Mouse (Mus musculus) forebrain, embryonic 13.5 days (tissue): ENCODE data around the gene Pou2f2. TPM values are rescaled to one million over a fixed set of nuclear protein-coding genes. Genes with fewer than 3 reads are reported as not detected.

Source experiments
- ATAC-seq: fragments of 200-750 bp; cut with Nextera tagmentation; 2 replicates; pipeline ENCODE4 v1.8.0; 2017
- H3K27ac ChIP-seq: fragments of 300-500 bp; sonication (generic); 2 replicates; pipeline ENCODE4 v1.5.1; 2015; ENCODE audit warnings: inconsistent platforms, mild to moderate bottlenecking, moderate library complexity
- H3K27me3 ChIP-seq: fragments of 300-500 bp; sonication (generic); 2 replicates; pipeline ENCODE4 v1.6.1; 2015; ENCODE audit warnings: mild to moderate bottlenecking, inconsistent platforms
- H3K36me3 ChIP-seq: fragments of 300-500 bp; sonication (generic); 2 replicates; pipeline ENCODE4 v1.6.1; 2015; ENCODE audit warnings: mild to moderate bottlenecking, inconsistent platforms; ENCODE audit not compliant: poor library complexity, severe bottlenecking
- H3K4me1 ChIP-seq: fragments of 300-500 bp; sonication (generic); 2 replicates; pipeline ENCODE4 v1.6.1; 2015; ENCODE audit warnings: inconsistent platforms
- H3K4me2 ChIP-seq: fragments of 300-500 bp; sonication (generic); 2 replicates; pipeline ENCODE4 v1.6.1; 2015; ENCODE audit warnings: inconsistent platforms, mild to moderate bottlenecking, moderate library complexity
- H3K4me3 ChIP-seq: fragments of 300-500 bp; sonication (generic); 2 replicates; pipeline ENCODE4 v1.5.1; 2015; ENCODE audit warnings: mild to moderate bottlenecking, inconsistent platforms
- H3K9ac ChIP-seq: fragments of 300-500 bp; sonication (generic); 2 replicates; pipeline ENCODE4 v1.6.1; 2015; ENCODE audit warnings: mild to moderate bottlenecking, inconsistent platforms
- H3K9me3 ChIP-seq: fragments of 300-500 bp; sonication (generic); replicated peaks from 2 replicates; pipeline ENCODE4 v1.6.1; 2016; ENCODE audit warnings: inconsistent platforms
- WGBS: fragments of 180-500 bp; shearing (Covaris S2); methylation state at CpG from one replicate; pipeline ENCODE4 v1.1.7; 2015; 5-methylcytosine and 5-hydroxymethylcytosine counted together
- polyA plus RNA-seq: library from polyadenylated mRNA; unstranded; fragments of >200 nt; fragmentation: Nextera tagmentation; extraction: Ambion mirVana; gene quantifications from 2 replicates; pipeline ENCODE4 v1.2.1, GENCODE M21; 2015

The Pou2f2 gene
- polyA plus RNA-seq, 1 experiment from 2014 or later = 22.2 TPM

- Histone ChIP-seq H3K9me3 (no peaks in the 10 kb centered on the region), H3K36me3 (peaks cover 22% of the 10 kb centered on the region), H3K27ac (no peak overlapping the region), H3K9ac (no peak overlapping the region), H3K4me1 (no peaks in the 10 kb centered on the region), H3K4me3 (no peak overlapping the region), H3K27me3 (no peaks in the 10 kb centered on the region), H3K4me2 (no peak overlapping the region)
- WGBS = 86% methylated on average over 17 of the region's 17 CpGs
- no peak for ATAC-seq
Measured at GRCm38 (mm10) chr7:25112178-25112955, 67.2 kb downstream of the Pou2f2 start.

GRCm38 (mm10) chr7:25110336-25110735, 69.2 kb downstream of the Pou2f2 start:
- H3K36me3 ChIP-seq = peaks cover 20% of the 10 kb centered on the region
- H3K4me1 ChIP-seq = no peaks in the 10 kb centered on the region
- H3K9me3 ChIP-seq = no peaks in the 10 kb centered on the region
- H3K9ac ChIP-seq = no peak overlapping the region
- no peaks in the 10 kb centered on the region for H3K27me3 ChIP-seq
- 85% methylated on average over 9 of the region's 9 CpGs for WGBS
- no peak for ATAC-seq
- no peak overlapping the region for H3K4me3 ChIP-seq
- no peak overlapping the region for H3K27ac ChIP-seq
- no peak overlapping the region for H3K4me2 ChIP-seq

GRCm38 (mm10) chr7:25109355-25109754, 70.2 kb downstream of the Pou2f2 start:
- H3K9ac ChIP-seq = no peak overlapping the region
- H3K36me3 ChIP-seq = peaks cover 10% of the 10 kb centered on the region; the same call in 1 of the 2 replicates
- no peaks in the 10 kb centered on the region for H3K27me3 ChIP-seq
- no peaks in the 10 kb centered on the region for H3K4me1 ChIP-seq
- no peak overlapping the region for H3K27ac ChIP-seq
- no peak overlapping the region for H3K4me3 ChIP-seq
- 83% methylated on average over 12 of the region's 12 CpGs for WGBS
- no peak overlapping the region for H3K4me2 ChIP-seq
- no peak for ATAC-seq
- no peaks in the 10 kb centered on the region for H3K9me3 ChIP-seq

GRCm38 (mm10) chr7:25106790-25107502, 72.6 kb downstream of the Pou2f2 start:
- ATAC-seq = no peak
- H3K4me2 ChIP-seq = no peak overlapping the region
- no peaks in the 10 kb centered on the region for H3K4me1 ChIP-seq
- no peaks in the 10 kb centered on the region for H3K27me3 ChIP-seq
- 52% methylated on average over 17 of the region's 17 CpGs for WGBS
- H3K36me3 ChIP-seq = no peaks in the 10 kb centered on the region
- H3K9me3 ChIP-seq = no peaks in the 10 kb centered on the region
- no peak overlapping the region for H3K9ac ChIP-seq
- H3K4me3 ChIP-seq = no peak overlapping the region
- H3K27ac ChIP-seq = no peak overlapping the region

- Histone ChIP-seq H3K36me3 (no peaks in the 10 kb centered on the region), H3K27me3 (no peaks in the 10 kb centered on the region), H3K4me1 (no peaks in the 10 kb centered on the region), H3K4me2 (no peak overlapping the region), H3K9ac (no peak overlapping the region), H3K27ac (peak overlapping the region; percentile 51; the same call in 1 of the 2 replicates), H3K4me3 (no peak overlapping the region), H3K9me3 (no peaks in the 10 kb centered on the region)
- 19% methylated on average over 17 of the region's 17 CpGs for WGBS
- ATAC-seq = peak; percentile 55
Measured at GRCm38 (mm10) chr7:25105411-25106160, 73.9 kb downstream of the Pou2f2 start.

GRCm38 (mm10) chr7:25099581-25099980, 79.9 kb downstream of the Pou2f2 start:
- H3K4me1 ChIP-seq = no peaks in the 10 kb centered on the region
- H3K9ac ChIP-seq = no peak overlapping the region
- peaks cover 33% of the 10 kb centered on the region; the same call in 1 of the 2 replicates for H3K36me3 ChIP-seq
- no peaks in the 10 kb centered on the region for H3K27me3 ChIP-seq
- H3K27ac ChIP-seq = no peak overlapping the region
- WGBS = 50% methylated on average over 4 of the region's 4 CpGs
- H3K9me3 ChIP-seq = no peaks in the 10 kb centered on the region
- no peak overlapping the region for H3K4me2 ChIP-seq
- no peak for ATAC-seq
- no peak overlapping the region for H3K4me3 ChIP-seq

- Histone ChIP-seq H3K9me3 (no peaks in the 10 kb centered on the region), H3K4me1 (peaks cover 8% of the 10 kb centered on the region), H3K4me3 (no peak overlapping the region), H3K4me2 (no peak overlapping the region), H3K27me3 (no peaks in the 10 kb centered on the region), H3K9ac (no peak overlapping the region), H3K27ac (no peak overlapping the region), H3K36me3 (peaks cover 36% of the 10 kb centered on the region)
- no peak for ATAC-seq
- 70% methylated on average over 3 of the region's 3 CpGs for WGBS
Measured at GRCm38 (mm10) chr7:25098169-25098568, 81.4 kb downstream of the Pou2f2 start.

- no peak for ATAC-seq
Measured at GRCm38 (mm10) chr7:25089875-25090274, 89.7 kb downstream of the Pou2f2 start.

GRCm38 (mm10) chr7:25088968-25089367, 90.6 kb downstream of the Pou2f2 start:
- Histone ChIP-seq H3K27ac (no peak overlapping the region), H3K9me3 (no peaks in the 10 kb centered on the region), H3K9ac (no peak overlapping the region), H3K4me1 (peaks cover 21% of the 10 kb centered on the region), H3K36me3 (peaks cover 41% of the 10 kb centered on the region), H3K27me3 (no peaks in the 10 kb centered on the region), H3K4me3 (no peak overlapping the region), H3K4me2 (no peak overlapping the region)
- whole genome bisulfite sequencing = 28% methylated on average over 11 of the region's 11 CpGs
- no peak for ATAC-seq

More at GRCm38 (mm10) chr7:25089875-25090274, 89.7 kb downstream of the Pou2f2 start:
- H3K27ac ChIP-seq = no peak overlapping the region
- H3K36me3 ChIP-seq = peaks cover 38% of the 10 kb centered on the region
- 30% methylated on average over 10 of the region's 10 CpGs for WGBS
- no peak overlapping the region for H3K9ac ChIP-seq
- no peak overlapping the region for H3K4me2 ChIP-seq
- H3K4me3 ChIP-seq = no peak overlapping the region
- no peaks in the 10 kb centered on the region for H3K27me3 ChIP-seq
- no peaks in the 10 kb centered on the region for H3K9me3 ChIP-seq
- H3K4me1 ChIP-seq = peaks cover 21% of the 10 kb centered on the region

- peaks cover 17% of the 10 kb centered on the region for H3K4me1 ChIP-seq
- 10% methylated on average over 10 of the region's 10 CpGs for WGBS
- H3K27me3 ChIP-seq = no peaks in the 10 kb centered on the region
- no peaks in the 10 kb centered on the region for H3K9me3 ChIP-seq
- H3K27ac ChIP-seq = no peak overlapping the region
- ATAC-seq = no peak
- peaks cover 46% of the 10 kb centered on the region for H3K36me3 ChIP-seq
- no peak overlapping the region for H3K4me3 ChIP-seq
- no peak overlapping the region for H3K9ac ChIP-seq
- H3K4me2 ChIP-seq = no peak overlapping the region
Measured at GRCm38 (mm10) chr7:25088531-25088930, 91.0 kb downstream of the Pou2f2 start.

GRCm38 (mm10) chr7:25087972-25088371, 91.6 kb downstream of the Pou2f2 start:
- Histone ChIP-seq H3K4me3 (no peak overlapping the region), H3K4me2 (no peak overlapping the region), H3K9me3 (no peaks in the 10 kb centered on the region), H3K27me3 (no peaks in the 10 kb centered on the region), H3K4me1 (peaks cover 11% of the 10 kb centered on the region), H3K9ac (no peak overlapping the region), H3K36me3 (peaks cover 48% of the 10 kb centered on the region), H3K27ac (no peak overlapping the region)
- no peak for ATAC-seq
- WGBS = 61% methylated on average over 5 of the region's 5 CpGs
